Mouse (Mus musculus) CD8-positive naive resting alpha-beta T cell, adult 2 months (primary cell): ENCODE data around the gene Acer3.
A peak's percentile ranks its signal among the peaks of the same experiment; 100 is the strongest.

Experiments
- DNase-seq, 2 experiments: peaks; one replicate each; pipeline ENCODE4 v3.0.0; 2022; ENCODE audit warnings: low read depth in 2 of 2, low spot score in 2 of 2

Gene Acer3

DNA sequence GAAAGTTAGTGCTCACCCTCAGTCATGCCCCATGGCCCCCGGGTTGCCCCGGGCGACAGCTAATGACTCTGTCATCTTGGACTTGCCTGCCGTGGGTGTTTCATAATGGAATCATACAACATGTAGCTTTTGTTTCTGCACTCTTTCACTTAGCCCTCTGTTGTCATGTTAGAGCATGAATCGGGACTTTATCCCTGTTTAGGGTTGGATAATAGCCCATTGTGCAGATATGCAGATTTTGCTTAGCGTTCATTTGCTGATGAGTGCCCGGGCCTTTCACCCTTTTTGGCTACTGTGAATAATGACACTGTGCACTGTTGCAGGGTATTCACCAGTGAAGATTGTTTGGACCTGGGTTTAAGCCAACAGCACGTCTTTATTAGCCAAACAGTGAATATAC is 134.4 kb downstream of the Acer3 start:
- no peak for DNase-seq

DNA sequence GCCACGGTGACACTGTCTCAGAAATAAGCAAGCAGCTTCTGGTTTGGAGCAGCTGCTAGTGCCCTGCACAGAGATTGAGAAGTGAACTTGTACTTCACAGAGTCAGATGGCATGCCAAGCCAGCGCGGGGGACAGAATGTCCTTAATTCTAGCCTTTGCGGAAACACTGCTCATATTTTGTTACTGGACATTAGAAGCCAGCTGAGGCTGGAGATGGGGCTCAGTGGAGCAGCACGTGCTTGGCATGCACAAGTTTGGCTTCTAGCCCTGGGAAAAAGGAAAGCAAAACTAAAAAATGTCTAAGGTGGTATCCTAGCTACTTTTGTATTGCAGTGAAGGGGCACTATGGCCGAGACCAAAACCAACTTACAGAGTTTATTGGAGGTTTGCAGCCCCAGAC is 135.7 kb downstream of the Acer3 start:
- no peak for DNase-seq

DNA sequence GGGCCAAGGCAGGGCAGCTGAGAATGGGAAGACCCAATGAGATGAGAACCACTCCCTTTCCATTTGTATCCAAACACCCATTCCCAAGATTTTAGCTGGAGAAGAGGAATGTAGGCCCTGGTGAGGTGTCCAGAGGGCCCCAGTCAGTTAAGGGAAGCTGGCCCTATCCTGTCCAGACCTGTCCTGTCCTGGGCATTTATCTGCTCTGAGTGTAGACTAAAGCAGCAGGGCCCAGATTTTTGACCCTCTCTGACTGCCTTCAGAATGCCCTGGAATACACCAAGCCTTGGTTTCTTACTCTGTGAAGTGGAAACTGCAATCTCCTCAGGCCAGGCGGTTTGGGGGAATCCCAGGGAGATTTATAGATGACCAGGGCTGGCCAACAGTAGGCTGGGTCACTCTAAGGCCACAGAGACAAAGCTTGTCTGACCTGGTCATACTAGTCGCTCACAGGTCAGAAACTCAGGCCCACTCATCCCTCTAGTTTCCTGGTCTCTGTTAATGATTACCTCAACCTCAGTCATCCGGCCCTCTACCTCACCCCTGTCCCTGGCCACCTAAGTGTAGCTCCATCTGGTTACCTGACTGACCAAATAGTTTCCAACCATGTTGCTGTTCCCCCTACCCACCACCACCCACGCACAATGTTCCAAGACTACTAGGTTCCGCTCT is 142.3 kb downstream of the Acer3 start:
- no peak for DNase-seq

DNA sequence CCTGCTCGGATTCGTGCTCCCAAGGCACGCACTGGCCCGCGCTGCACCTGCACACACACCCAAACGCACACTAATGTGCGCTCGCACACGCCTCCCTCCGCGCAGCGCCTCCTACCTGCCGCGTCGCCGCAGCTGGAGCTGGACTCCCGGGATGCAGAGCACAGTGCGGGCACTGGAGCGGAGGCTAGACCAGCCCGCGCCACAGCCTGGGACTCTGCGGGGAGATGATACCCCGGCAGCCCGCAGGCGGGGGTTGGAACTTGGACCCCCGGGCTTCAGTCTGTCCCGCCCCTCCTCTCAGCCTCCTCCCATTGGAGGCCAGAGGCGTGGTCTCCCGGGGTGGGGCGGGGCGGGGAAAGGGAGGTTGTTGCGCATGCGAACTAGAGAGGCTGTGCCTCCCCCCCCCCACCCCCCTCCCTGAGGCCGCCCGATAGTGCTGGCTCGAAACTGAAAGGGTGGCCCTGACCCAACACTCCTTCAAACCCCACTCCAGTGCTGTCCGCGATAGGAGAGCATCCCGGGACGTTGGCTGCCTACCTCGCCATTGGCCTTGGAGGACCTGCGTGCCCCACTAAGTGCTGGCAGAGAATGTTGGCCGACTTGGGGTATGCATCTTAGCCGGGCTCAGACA is 143.0 kb downstream of the Acer3 start, which contains the start of gene Capn5:
Capn5 (minus strand) TSS at position 346 of the 631 bp plus-strand sequence.
- DNase-seq: peak; percentile 34 to 62

DNA sequence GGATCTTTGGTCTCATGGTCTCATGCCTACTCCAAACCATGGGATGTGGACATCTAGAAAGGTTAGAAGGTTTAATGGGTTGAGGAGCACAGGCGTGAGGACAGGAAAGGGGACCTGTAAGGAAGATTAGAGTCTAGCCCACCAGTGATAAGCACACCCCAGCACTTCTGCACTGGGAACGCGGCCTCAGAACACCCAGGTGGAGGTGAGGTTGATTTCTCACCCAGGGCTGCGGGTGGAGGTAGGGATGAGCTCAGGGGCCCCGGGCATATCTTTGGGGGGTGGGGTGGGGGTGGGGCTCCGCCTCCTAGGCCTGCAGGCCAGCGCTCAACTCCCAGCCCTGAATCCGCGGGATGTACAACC is 143.5 kb downstream of the Acer3 start:
- no peak for DNase-seq

DNA sequence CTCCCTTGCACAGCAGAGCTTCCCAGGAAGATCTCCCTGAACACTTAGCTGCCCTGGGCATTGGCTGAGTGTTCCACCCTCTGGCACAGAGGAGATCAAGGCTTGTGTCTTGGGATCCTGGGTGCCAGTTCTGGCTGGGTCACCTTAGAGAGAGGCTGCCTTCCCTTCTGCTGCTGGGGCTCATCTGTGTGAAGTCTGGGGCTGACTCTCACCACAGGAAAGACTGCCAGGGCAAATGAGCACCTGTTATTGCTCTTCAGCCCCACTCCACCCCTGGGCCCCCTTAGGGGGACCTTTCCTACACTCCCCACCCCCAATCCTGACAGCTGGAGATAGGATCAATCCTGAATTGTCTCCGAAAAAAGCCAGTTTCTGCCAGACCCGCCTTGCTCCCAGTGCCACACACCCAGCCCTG is 143.9 kb downstream of the Acer3 start:
- DNase-seq: no peak

DNA sequence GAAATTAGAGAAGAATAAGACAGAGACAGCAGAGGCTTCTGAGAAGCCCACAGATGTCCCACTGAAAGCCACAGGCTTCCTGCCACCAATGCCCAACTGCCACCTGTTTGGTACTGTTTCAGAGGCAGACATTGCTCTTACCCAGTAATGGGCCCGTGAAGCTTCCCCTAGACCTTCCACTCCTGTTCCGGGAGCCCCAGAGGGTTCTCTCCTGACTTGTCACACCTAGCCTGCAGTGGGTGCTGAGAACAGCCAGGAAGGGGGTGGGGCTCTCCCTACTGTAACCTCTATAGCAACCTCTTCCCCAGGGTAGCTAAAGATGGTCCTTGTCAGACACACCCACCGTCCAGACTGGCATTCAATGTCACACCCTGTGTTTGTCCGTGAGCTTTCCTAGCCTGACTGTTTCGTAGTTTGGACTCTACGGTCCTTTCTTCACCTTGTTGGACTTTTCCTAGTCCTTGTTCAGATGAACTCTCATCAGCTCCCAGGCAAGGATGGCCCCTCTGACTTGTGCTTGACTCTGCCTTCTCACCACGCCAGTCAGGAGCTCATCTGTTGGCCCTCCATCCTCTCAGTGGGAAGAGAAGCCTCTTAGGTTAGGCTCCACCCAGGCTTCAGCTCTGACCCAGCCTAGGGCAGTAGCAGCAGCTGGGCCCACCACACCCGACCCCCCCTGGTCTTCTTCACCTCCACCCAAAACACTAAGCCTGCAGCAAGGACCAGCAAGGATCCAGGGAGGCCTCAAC is 144.5 kb downstream of the Acer3 start:
- no peak for DNase-seq

DNA sequence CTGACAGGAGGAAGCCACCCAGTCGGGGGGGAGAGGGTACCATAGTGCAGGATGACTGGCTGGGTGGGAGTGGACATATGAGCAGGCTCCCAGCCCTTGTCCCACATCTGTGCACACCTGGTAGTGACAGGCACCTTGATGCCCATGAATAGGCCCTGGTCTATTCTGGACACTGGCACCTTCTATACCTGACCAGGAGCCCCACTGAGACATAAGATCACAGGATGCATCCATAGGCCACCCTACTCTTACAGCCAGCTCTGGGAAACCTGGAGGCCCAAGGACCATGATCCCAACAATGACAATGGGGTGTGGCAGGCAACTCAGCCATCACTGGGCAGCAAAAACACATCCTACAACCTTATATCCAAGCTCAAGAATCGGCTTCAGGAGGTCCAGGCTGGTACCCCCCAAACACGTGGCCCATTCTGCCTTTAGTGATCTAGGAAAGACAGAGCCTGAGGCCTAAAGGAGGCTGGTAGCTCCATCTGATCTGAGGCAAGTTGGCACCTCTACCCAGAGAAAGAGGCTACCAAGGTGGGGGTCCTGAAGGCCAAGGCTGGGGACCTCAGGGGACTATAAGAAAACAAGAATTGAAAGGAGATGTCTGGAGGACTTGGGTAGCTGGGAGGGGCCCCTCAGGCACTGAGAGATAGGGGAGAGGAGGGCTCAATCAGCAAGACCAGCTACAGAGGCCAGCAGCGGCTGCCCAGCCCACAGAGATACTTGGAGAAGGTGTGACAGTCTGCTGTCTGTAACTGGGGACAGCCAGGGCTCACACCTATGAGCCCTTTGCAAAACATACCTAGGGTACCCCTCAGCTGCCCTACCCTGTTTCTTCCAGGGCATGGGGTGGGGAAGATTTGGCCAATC is 145.9 kb downstream of the Acer3 start:
- no peak for DNase-seq

DNA sequence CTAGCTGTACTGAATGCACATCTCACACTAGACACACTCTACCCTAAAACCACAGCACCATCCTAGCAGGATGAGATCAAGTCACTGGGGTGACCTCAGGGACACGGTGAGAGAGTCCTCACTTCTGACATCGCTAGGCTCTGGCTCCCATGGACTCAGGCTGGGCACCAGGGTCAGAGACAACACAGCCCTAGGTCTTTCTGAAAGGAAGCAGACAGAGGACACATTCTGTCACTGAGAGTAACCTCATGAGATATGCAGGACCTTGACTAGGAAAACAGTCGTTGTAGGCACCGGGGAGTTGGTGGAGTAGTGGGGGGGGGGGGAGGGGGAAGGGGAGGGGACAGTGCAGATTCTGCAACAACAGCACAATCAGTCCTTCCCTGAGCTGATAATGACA is 147.6 kb downstream of the Acer3 start:
- DNase-seq: no peak

DNA sequence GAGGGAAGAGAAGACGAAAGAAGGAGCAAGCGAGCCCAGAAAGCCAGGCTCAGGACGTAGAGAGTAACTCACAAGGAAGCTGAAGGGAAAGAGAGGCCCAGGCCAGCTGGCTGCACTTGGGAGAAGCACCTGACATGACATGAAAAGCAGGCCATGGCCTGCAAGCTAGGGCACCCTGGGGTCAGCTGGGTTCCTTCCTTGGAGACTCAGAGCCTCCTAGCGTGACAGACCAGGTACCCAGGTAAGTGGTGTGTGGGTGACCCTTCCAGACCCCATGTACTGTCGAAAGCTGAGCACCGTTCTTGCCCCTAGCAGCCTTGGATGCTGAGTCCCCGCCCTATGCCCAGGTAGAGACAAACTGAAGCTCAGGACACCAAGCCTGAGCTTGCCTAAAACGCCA is 148.3 kb downstream of the Acer3 start:
- no peak for DNase-seq

DNA sequence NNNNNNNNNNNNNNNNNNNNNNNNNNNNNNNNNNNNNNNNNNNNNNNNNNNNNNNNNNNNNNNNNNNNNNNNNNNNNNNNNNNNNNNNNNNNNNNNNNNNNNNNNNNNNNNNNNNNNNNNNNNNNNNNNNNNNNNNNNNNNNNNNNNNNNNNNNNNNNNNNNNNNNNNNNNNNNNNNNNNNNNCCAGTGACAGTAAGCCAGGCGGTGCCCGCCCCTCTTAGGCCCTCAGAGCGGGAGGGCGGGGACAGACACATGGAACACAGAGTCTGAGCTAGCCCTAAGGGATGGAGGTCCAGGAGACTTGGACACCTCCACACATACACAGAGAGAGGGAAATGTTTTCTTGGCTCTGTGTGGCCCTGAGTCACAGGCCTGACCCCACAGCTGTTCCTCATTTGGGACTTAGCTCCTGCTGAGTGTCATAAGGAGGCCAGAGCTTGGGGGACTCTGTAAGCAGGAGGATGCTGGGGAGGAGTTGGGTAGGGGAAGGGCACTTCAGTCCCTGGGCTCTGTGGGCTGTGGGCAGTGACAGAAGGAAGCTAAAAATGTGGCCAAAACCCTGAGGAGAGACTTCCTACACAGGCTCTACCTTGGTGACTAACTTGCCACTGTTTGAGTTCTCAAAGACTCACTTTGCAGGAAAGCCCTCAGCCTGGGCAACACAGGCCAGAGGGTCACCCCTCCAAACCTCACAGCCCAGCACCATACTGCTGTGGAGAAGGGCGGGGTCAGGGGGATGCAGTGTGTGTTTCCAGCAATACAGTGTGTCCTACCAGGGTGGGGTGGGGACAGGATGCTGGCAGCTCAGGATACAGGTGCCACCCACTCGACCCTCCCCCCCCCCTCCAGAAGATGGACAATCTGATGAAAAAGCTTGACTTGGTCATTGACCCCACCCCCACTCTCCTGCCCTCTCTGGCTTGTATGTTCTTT is 149.6 kb downstream of the Acer3 start:
- no peak for DNase-seq

DNA sequence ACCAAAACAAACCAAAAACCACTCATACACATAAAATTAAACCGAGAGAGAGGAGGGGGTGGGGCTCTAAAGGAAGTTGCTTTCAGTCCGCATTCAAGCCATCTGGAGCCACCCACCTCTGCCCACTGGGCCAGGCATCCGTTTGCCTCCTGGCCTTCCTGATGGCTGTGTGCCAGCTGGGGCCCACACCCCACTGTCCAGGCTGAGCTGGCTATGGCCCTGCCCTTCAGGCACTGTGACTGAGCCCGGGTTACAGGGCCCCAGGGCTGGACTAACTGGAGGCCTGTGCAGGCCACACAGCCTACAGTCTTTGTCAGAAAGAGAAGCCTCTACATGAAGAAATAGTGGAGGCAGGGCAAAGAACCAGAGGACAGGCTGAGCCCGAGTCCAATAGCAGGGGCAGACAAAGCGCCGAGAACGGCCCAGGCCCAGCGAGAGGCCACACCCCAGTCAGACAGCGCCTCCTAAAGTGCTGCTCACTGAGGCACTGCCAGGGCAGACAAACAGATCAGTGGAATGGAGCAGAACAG is 155.9 kb downstream of the Acer3 start:
- DNase-seq: no peak

DNA sequence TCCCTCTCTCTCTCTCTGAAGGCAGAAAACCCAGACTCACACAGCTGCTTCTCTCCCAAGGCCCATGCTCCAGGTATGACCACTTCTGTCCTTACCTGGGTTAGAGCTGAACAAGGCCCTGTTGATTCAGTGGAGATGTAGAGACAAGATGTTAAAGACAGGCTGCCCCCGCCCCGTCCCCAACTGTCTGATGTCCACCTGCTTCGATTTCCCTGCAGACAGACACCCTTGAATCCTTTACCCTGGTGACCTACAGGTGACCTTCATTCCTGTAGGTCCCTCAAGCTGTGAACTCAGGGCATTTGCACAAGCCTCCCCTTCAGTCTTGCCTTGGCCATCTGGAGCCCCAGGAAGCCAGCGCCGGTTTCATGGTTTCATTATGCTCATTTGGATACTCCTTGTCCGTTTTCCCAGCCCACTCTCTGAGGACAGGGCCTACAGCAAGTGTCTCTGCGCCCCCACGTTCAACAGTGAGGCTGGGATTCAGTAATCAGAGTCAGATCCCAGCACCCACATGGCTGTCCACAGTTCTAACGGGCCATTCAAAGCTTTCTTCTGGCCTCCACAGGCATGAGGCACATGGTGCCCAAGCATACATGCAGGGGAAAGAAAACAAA is 156.5 kb downstream of the Acer3 start:
- DNase-seq: no peak

DNA sequence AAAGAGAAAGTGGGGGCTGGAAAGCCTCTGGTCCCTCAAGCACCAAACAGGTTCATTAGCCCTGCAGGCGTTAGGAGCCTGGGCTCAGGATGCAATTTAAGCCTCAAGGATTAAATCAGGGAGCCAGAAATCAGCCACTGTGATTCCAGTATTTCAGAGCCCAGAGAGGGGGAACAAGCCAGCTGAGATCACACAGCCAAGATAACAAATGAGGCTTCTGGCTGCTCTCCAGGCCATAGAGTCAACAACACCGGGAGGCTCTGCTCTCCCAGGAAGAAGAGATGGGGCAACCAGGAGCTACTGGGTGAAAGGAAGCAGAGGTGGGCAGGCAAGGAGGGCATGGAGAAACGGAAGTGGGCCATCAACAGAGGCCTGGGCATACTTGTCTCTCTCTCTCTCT is 157.3 kb downstream of the Acer3 start:
- no peak for DNase-seq

DNA sequence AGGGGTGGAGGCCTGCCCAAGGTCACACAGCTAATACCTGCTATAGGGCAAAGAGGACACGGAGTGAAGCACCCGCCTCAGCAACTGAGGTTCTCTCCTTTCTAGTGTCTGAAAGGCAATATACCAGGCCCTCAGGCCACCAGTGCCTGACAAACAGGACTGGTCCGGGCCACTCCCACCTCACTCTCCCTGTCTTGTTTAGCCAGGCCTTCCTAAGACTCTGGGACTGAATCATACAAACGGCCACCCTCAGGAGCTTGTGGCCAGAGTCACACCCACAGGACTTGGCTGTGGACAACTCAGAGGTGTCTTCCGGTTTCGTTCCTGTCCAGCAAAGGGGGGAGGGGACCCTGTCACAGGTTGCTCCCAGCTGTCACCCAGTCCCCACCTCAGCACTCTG is 158.8 kb downstream of the Acer3 start:
- no peak for DNase-seq

DNA sequence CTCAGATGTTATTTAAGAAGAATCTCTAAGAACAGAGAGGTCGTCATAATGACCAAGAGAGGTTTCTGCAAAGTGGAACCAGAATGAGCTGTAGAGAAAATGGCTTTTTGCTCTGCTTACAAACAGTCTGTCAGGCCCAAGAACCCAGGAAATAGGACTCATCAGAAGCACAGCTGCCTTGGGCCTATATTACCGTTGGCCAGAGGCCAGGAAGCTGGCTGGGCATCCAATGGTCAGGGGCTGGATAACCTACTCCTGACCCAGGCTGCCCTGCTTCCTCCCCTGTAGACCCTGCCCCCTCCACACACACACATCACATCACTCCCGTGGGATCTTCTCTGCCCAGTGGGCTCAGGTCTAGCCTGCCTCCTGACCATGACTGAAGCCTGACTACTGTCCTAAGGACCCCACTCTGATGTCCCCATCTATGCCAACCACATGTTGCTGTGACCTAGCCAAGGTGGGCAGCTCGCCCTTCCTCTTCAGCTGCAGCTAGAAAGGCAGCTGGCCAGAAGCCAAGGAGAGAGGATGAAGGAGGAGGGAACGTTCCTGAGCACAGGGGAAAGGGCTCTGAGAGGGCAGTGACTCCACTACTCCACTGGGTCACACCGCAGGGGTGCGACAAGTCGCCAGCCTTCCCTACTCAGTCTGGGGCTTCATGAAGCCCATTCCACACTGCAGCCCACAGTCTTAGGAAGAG is 160.8 kb downstream of the Acer3 start:
- DNase-seq: no peak

DNA sequence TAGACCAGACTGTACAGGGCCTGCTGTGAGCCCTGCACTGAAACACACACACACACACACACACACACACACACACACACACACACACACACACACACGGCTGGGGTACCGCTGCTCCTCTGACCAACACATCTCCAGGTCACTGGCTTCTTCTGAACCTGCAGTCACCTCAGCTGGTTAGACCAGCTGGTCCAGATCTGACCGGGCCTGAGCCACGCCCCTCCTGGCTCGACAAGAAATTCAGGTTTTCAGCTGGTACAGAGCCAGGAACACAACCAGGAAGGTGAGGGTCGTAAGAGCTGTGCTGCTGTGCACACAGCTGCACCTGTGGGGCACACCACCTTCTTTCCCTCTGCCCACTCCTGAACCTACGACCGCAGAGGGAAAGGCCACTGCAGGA is 162.5 kb downstream of the Acer3 start:
- no peak for DNase-seq

DNA sequence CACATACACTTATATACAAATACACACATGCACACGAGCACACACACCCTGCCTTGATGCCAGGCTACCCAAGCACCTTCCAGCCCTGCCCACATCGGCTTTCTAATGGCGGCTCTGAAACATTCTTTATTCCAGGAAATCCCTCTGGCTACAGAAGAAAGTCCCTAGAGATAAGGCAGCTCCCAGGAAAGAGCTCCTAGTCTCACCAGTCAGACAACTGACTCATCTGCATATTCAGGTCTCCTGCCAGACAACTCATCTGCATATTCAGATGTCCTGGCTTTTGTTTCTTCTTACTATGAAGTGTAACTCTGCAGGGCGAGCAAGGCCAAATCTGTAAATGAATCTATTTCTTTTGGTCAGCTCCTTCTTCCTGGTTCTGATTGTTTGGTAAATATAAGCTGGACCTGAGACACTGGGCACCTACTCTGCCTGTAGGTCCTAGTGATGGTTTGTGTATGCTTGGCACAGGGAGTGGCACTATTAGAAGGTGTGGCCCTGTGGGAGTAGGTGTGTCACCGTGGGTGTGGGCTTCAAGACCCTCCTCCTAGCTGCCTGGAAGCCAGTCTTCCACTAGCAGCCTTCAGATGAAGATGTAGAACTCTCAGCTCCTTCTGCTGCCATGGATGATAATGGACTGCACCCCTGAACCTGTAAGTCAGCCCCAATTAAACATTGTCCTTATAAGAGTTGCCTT is 163.2 kb downstream of the Acer3 start:
- DNase-seq: no peak
